ENCODE assay signal across 9 mouse cellular contexts in genomic region chr8:105253766-105254151, GRCm38 (mm10). TPM values are rescaled to one million over a fixed set of nuclear protein-coding genes. Genes with fewer than 3 reads are reported as not detected.
DNase-seq lines count a peak whose midpoint lies in the region; ATAC-seq and TF ChIP-seq lines count a peak whose summit lies in the region.
"Had no signal": no experiment of that assay in that cellular context is flagged by ENCODE, and none has a peak within 500 bp of the region (broad histone marks: within the 10 kb centered on the region; RNA-seq: fewer than 3 reads in every experiment).

No protein-coding gene starts in this region.

- no peak for TF ChIP-seq CTCF in left cerebral cortex, adult 2 months (IDR thresholded peaks at IDR 0.05)
- no peak for TF ChIP-seq CTCF in hindbrain, postnatal 0 days (IDR thresholded peaks at IDR 0.05; ENCODE audit: low read depth)

- 36% methylated on average over 20 of the region's 20 CpGs for WGBS in embryonic facial prominence, embryonic 13.5 days
- WGBS in hindbrain, postnatal 0 days: 35% methylated on average over 20 of the region's 20 CpGs

- peak overlapping the region; percentile 16; the same call in 1 of the 2 replicates for H3K27ac ChIP-seq in left cerebral cortex, adult 2 months
- H3K27ac ChIP-seq in embryonic facial prominence, embryonic 13.5 days: peak overlapping the region; percentile 91; the same call in 1 of the 2 replicates
- peak overlapping the region; percentile 54; the same call in 1 of the 2 replicates for H3K27ac ChIP-seq in hindbrain, postnatal 0 days

- no peak for ATAC-seq in embryonic facial prominence, embryonic 13.5 days (ENCODE audit: insufficient number of reproducible peaks, insufficient read depth, low FRiP score, low TSS enrichment, low read depth)
- ATAC-seq in hindbrain, postnatal 0 days: peak; percentile 43

- peaks cover 31% of the 10 kb centered on the region for H3K27me3 ChIP-seq in embryonic facial prominence, embryonic 13.5 days
- peaks cover 9% of the 10 kb centered on the region; the same call in 1 of the 2 replicates for H3K27me3 ChIP-seq in hindbrain, postnatal 0 days (ENCODE audit: insufficient read depth, low read length)
- H3K27me3 ChIP-seq in myocyte (ENCODE audit: control insufficient read depth, insufficient read depth, insufficient read length): no peaks in the 10 kb centered on the region

- H3K4me2 ChIP-seq in embryonic facial prominence, embryonic 13.5 days: peak overlapping the region; percentile 90
- peak overlapping the region; percentile 99 for H3K4me2 ChIP-seq in hindbrain, postnatal 0 days (ENCODE audit: low read depth, low read length)
- H3K4me2 ChIP-seq in myocyte (ENCODE audit: low read depth): peak overlapping the region; percentile 49

- no peak for DNase-seq in left cerebral cortex, adult 2 months (ENCODE audit: extremely low spot score in 1 of 2, low spot score in 2 of 2)
- no peak for DNase-seq in left cerebral cortex, postnatal 25 days (ENCODE audit: low spot score in 2 of 2)
- no peak for DNase-seq in hindbrain, postnatal 0 days (ENCODE audit: low spot score)
- no peak for DNase-seq in layer of hippocampus, postnatal 14 days (ENCODE audit: low spot score in 2 of 2)
- DNase-seq in layer of hippocampus, postnatal 25 days (ENCODE audit: extremely low spot score in 1 of 2, low spot score in 1 of 2): no peak
- no peak for DNase-seq in lung, postnatal 25 days (ENCODE audit: low spot score)

- peak overlapping the region; percentile 42 for H3ac ChIP-seq in myocyte (ENCODE audit: control insufficient read depth, insufficient read length)

- H3K79me2 ChIP-seq in myocyte (ENCODE audit: control insufficient read depth, insufficient read depth): no peaks in the 10 kb centered on the region

- H3K36me3 ChIP-seq in embryonic facial prominence, embryonic 13.5 days: peaks cover 47% of the 10 kb centered on the region
- H3K36me3 ChIP-seq in hindbrain, postnatal 0 days (ENCODE audit: insufficient read depth, low read length): peaks cover 35% of the 10 kb centered on the region
- peaks cover 16% of the 10 kb centered on the region for H3K36me3 ChIP-seq in myocyte (ENCODE audit: control insufficient read depth, insufficient read depth)

- intact Hi-C loops in left cerebral cortex, adult 2 months (cut with DNase I): no loop called here
- intact Hi-C loops in left cerebral cortex, postnatal 25 days (cut with DNase I): no loop called here

- H3K4me3 ChIP-seq in left cerebral cortex, adult 2 months: no peak overlapping the region; the same call in 1 of the 2 replicates
- peak overlapping the region; percentile 73 for H3K4me3 ChIP-seq in embryonic facial prominence, embryonic 13.5 days
- H3K4me3 ChIP-seq in hindbrain, postnatal 0 days (ENCODE audit: low read length): peak overlapping the region; percentile 61
- peak overlapping the region; percentile 25 for H3K4me3 ChIP-seq in myocyte

- H3K9ac ChIP-seq in embryonic facial prominence, embryonic 13.5 days: peak overlapping the region; percentile 86
- H3K9ac ChIP-seq in hindbrain, postnatal 0 days (replicated peaks; ENCODE audit: low read length): peak overlapping the region; percentile 68; the same call in 1 of the 2 replicates

- peaks cover 25% of the 10 kb centered on the region for H3K4me1 ChIP-seq in embryonic facial prominence, embryonic 13.5 days
- H3K4me1 ChIP-seq in hindbrain, postnatal 0 days (ENCODE audit: insufficient read depth, low read length): no peaks in the 10 kb centered on the region

- no peaks in the 10 kb centered on the region for H3K9me3 ChIP-seq in embryonic facial prominence, embryonic 13.5 days
- H3K9me3 ChIP-seq in hindbrain, postnatal 0 days (ENCODE audit: low read length): no peaks in the 10 kb centered on the region

- TF ChIP-seq POLR2A in myocyte (IDR thresholded peaks at IDR 0.05; ENCODE audit: insufficient read length, low read depth): no peak

TF ChIP-seq in myocyte, 11 proteins besides CTCF, POLR2A, EP300 and RAD21:
- peak; percentile 32 for TF ChIP-seq POLR2AphosphoS2 (IDR thresholded peaks at IDR 0.05; ENCODE audit: insufficient read length, low read depth)
- no peak for TF ChIP-seq SRF (IDR thresholded peaks at IDR 0.05; ENCODE audit: control insufficient read depth, insufficient read length, low read depth)

RNA-seq across cellular contexts. Expression of gene B3gnt9, which starts 1.2 kb away (rescaled TPM):
- total RNA-seq in left cerebral cortex, adult 2 months (2021): 1 to 10 TPM; 2.1 to 2.8 TPM
- 1 to 10 TPM; 2.1 to 2.4 TPM for total RNA-seq in left cerebral cortex, postnatal 25 days (2021)
- polyA plus RNA-seq in embryonic facial prominence, embryonic 13.5 days (2015; fragmentation: Nextera tagmentation; extraction: Ambion mirVana): 25.9 and 29.7 TPM in 2 replicates
- total RNA-seq in hindbrain, postnatal 0 days (2014; rRNA removed): 17.4 and 18.8 TPM in 2 replicates
- polyA plus RNA-seq in hindbrain, postnatal 0 days (2015; fragmentation: Nextera tagmentation; extraction: Ambion mirVana): 10.4 and 10.7 TPM in 2 replicates
- polyA plus RNA-seq in myocyte (2012; fragmentation: generic; extraction: Trizol): 6.2 TPM
- total RNA-seq in layer of hippocampus, postnatal 14 days (2021): 1 to 10 TPM; 3.6 to 4.2 TPM
- 1 to 10 TPM; 4.0 to 4.4 TPM for total RNA-seq in layer of hippocampus, postnatal 25 days (2021)
- total RNA-seq: hematopoietic stem cell, adult 5-6 weeks had no signal

RNA-seq across cellular contexts. Expression of gene Tradd, which starts 10.7 kb away (rescaled TPM):
- total RNA-seq in left cerebral cortex, adult 2 months (2021): 1 to 10 TPM; 8.0 TPM
- total RNA-seq in left cerebral cortex, postnatal 25 days (2021): 1 to 10 TPM; 5.5 to 5.7 TPM
- polyA plus RNA-seq in embryonic facial prominence, embryonic 13.5 days (2015; fragmentation: Nextera tagmentation; extraction: Ambion mirVana): 22.8 and 24.7 TPM in 2 replicates
- 11.5 and 15.6 TPM in 2 replicates for total RNA-seq in hindbrain, postnatal 0 days (2014; rRNA removed)
- polyA plus RNA-seq in hindbrain, postnatal 0 days (2015; fragmentation: Nextera tagmentation; extraction: Ambion mirVana): 14.6 and 14.9 TPM in 2 replicates
- 27.0 TPM for polyA plus RNA-seq in myocyte (2012; fragmentation: generic; extraction: Trizol)
- 1 to 10 TPM; 6.0 to 7.4 TPM for total RNA-seq in layer of hippocampus, postnatal 14 days (2021)
- 10 to 100 TPM in 1 of 2 experiments, 1 to 10 TPM in 1; 4.6 to 10.9 TPM for total RNA-seq in layer of hippocampus, postnatal 25 days (2021)

RNA-seq across cellular contexts. Expression of gene Fbxl8, which starts 10.7 kb away (rescaled TPM):
- 1 to 10 TPM in 1 of 2 experiments, under 1 TPM in 1; 1.00 to 1.1 TPM for total RNA-seq in left cerebral cortex, adult 2 months (2021)
- total RNA-seq in left cerebral cortex, postnatal 25 days (2021): under 1 TPM; 0.57 to 0.85 TPM
- polyA plus RNA-seq in embryonic facial prominence, embryonic 13.5 days (2015; fragmentation: Nextera tagmentation; extraction: Ambion mirVana): 2.1 TPM in 2 replicates
- total RNA-seq in hindbrain, postnatal 0 days (2014; rRNA removed): 0.50 and 3.1 TPM in 2 replicates
- polyA plus RNA-seq in hindbrain, postnatal 0 days (2015; fragmentation: Nextera tagmentation; extraction: Ambion mirVana): 1.2 and 1.3 TPM in 2 replicates
- polyA plus RNA-seq in myocyte (2012; fragmentation: generic; extraction: Trizol): 10.5 TPM
- total RNA-seq in layer of hippocampus, postnatal 14 days (2021): 1 to 10 TPM in 1 of 2 experiments, under 1 TPM in 1; 0.52 to 1.1 TPM
- total RNA-seq in layer of hippocampus, postnatal 25 days (2021): under 1 TPM; 0.69 to 0.94 TPM

RNA-seq across cellular contexts. Expression of gene Hsf4, which starts 15.8 kb away (rescaled TPM):
- total RNA-seq in left cerebral cortex, adult 2 months (2021): 10 to 100 TPM; 17.2 to 17.5 TPM
- 1 to 10 TPM; 6.9 to 7.9 TPM for total RNA-seq in left cerebral cortex, postnatal 25 days (2021)
- polyA plus RNA-seq in embryonic facial prominence, embryonic 13.5 days (2015; fragmentation: Nextera tagmentation; extraction: Ambion mirVana): 0.13 and 0.22 TPM in 2 replicates
- total RNA-seq in hindbrain, postnatal 0 days (2014; rRNA removed): 0.63 TPM in 1 of 2 replicates, not detected in the other
- polyA plus RNA-seq in hindbrain, postnatal 0 days (2015; fragmentation: Nextera tagmentation; extraction: Ambion mirVana): 1.4 and 1.5 TPM in 2 replicates
- 5.8 TPM for polyA plus RNA-seq in myocyte (2012; fragmentation: generic; extraction: Trizol)
- 1 to 10 TPM; 1.4 to 1.9 TPM for total RNA-seq in layer of hippocampus, postnatal 14 days (2021)
- 1 to 10 TPM; 4.1 to 5.0 TPM for total RNA-seq in layer of hippocampus, postnatal 25 days (2021)
- total RNA-seq: hematopoietic stem cell, adult 5-6 weeks had no signal

RNA-seq across cellular contexts. Expression of gene Nol3, which starts 22.2 kb away (rescaled TPM):
- total RNA-seq in left cerebral cortex, adult 2 months (2021): 10 to 100 TPM in 1 of 2 experiments, 1 to 10 TPM in 1; 8.9 to 10.4 TPM
- 1 to 10 TPM; 7.7 TPM for total RNA-seq in left cerebral cortex, postnatal 25 days (2021)
- polyA plus RNA-seq in embryonic facial prominence, embryonic 13.5 days (2015; fragmentation: Nextera tagmentation; extraction: Ambion mirVana): 1.8 and 2.8 TPM in 2 replicates
- total RNA-seq in hindbrain, postnatal 0 days (2014; rRNA removed): 2.1 and 2.6 TPM in 2 replicates
- 6.6 and 6.9 TPM in 2 replicates for polyA plus RNA-seq in hindbrain, postnatal 0 days (2015; fragmentation: Nextera tagmentation; extraction: Ambion mirVana)
- 23.2 TPM for polyA plus RNA-seq in myocyte (2012; fragmentation: generic; extraction: Trizol)
- total RNA-seq in layer of hippocampus, postnatal 14 days (2021): 1 to 10 TPM; 5.8 to 5.9 TPM
- total RNA-seq in layer of hippocampus, postnatal 25 days (2021): 1 to 10 TPM; 6.8 to 7.8 TPM

Comparison
In these comparisons a context has a peak if more than half of its experiments do, and no peak if none do; other contexts are left out.
1. H3K27ac ChIP-seq: peak in every context shown above with its lines; median percentile 91 in embryonic facial prominence, embryonic 13.5 days; 54 in hindbrain, postnatal 0 days; 16 in left cerebral cortex, adult 2 months.
2. H3K4me2 ChIP-seq: peak in every context shown above with its lines; median percentile 99 in hindbrain, postnatal 0 days; 90 in embryonic facial prominence, embryonic 13.5 days; 49 in myocyte.